Mouse (Mus musculus): ENCODE data around the gene Stac2. TPM values are rescaled to one million over a fixed set of nuclear protein-coding genes. Genes with fewer than 3 reads are reported as not detected.

Stac2 gene
- polyA plus RNA-seq, 1 experiment, result 9.6 TPM

DNA sequence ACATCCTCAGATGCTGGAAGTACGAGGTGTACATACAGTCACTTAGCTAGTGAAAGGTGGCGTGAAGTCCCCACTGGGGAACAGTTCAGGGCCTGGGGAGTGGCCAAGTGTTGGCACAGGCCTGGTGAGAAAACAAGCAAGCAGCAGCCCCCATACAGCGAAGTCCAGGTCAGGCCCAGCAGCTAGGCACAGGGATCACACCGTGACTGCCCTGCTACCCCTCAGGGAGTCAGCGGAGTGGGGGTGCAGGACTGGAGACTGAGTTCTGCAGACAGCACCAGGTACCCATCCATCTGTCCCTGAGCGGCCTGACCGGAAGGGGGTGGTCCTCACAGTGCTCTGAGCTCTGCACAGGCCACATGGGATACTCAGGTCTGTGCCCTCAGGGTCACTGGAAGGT is 29.5 kb upstream of the Stac2 start:
- H3K27ac ChIP-seq (ENCODE audit: insufficient read depth, low read length), result no peak overlapping the region
- no peak overlapping the region for H3K9ac ChIP-seq (ENCODE audit: low read depth, poor library complexity, severe bottlenecking)
- no peak overlapping the region for H3K4me3 ChIP-seq (ENCODE audit: low read depth, low read length)
- H3K27me3 ChIP-seq (ENCODE audit: control insufficient read depth, insufficient read depth, low read length, poor library complexity, severe bottlenecking), result no peaks in the 10 kb centered on the region
- no peaks in the 10 kb centered on the region for H3K9me3 ChIP-seq (replicated peaks; ENCODE audit: control insufficient read depth, insufficient read depth, low read length, poor library complexity, severe bottlenecking)
- TF ChIP-seq CTCF (IDR thresholded peaks at IDR 0.05; ENCODE audit: low read depth, low read length) (no peak), EP300 (IDR thresholded peaks at IDR 0.05; ENCODE audit: insufficient read depth, low read depth, low read length) (no peak), POLR2A (IDR thresholded peaks at IDR 0.05; ENCODE audit: insufficient read depth, low read length) (no peak)
- H3K36me3 ChIP-seq (ENCODE audit: control insufficient read depth, insufficient read depth, low read length, poor library complexity, severe bottlenecking), result no peaks in the 10 kb centered on the region
- peaks cover 2% of the 10 kb centered on the region for H3K4me1 ChIP-seq (ENCODE audit: control insufficient read depth, insufficient read depth, low read length)

- Histone ChIP-seq H3K27ac (ENCODE audit: insufficient read depth, low read length) (no peak overlapping the region), H3K27me3 (ENCODE audit: control insufficient read depth, insufficient read depth, low read length, poor library complexity, severe bottlenecking) (no peaks in the 10 kb centered on the region)
- TF ChIP-seq EP300 (IDR thresholded peaks at IDR 0.05; ENCODE audit: insufficient read depth, low read depth, low read length) (no peak), POLR2A (IDR thresholded peaks at IDR 0.05; ENCODE audit: insufficient read depth, low read length) (no peak), CTCF (IDR thresholded peaks at IDR 0.05; ENCODE audit: low read depth, low read length) (no peak)
Observed at GRCm38 (mm10) chr11:98080450-98080849, 27.2 kb upstream of the Stac2 start.

GRCm38 (mm10) chr11:98077086-98077485 is 23.8 kb upstream of the Stac2 start:
- H3K4me3 ChIP-seq (ENCODE audit: low read depth, low read length), result no peak overlapping the region
- H3K9ac ChIP-seq (ENCODE audit: low read depth, poor library complexity, severe bottlenecking), result no peak overlapping the region
- H3K9me3 ChIP-seq (replicated peaks; ENCODE audit: control insufficient read depth, insufficient read depth, low read length, poor library complexity, severe bottlenecking), result peaks cover 13% of the 10 kb centered on the region
- no peaks in the 10 kb centered on the region for H3K27me3 ChIP-seq (ENCODE audit: control insufficient read depth, insufficient read depth, low read length, poor library complexity, severe bottlenecking)
- TF ChIP-seq CTCF (IDR thresholded peaks at IDR 0.05; ENCODE audit: low read depth, low read length), result no peak
- no peak for TF ChIP-seq POLR2A (IDR thresholded peaks at IDR 0.05; ENCODE audit: insufficient read depth, low read length)
- no peak for TF ChIP-seq EP300 (IDR thresholded peaks at IDR 0.05; ENCODE audit: insufficient read depth, low read depth, low read length)
- peaks cover 5% of the 10 kb centered on the region for H3K36me3 ChIP-seq (ENCODE audit: control insufficient read depth, insufficient read depth, low read length, poor library complexity, severe bottlenecking)
- H3K4me1 ChIP-seq (ENCODE audit: control insufficient read depth, insufficient read depth, low read length), result no peaks in the 10 kb centered on the region
- H3K27ac ChIP-seq (ENCODE audit: insufficient read depth, low read length), result no peak overlapping the region

More at GRCm38 (mm10) chr11:98080450-98080849, 27.2 kb upstream of the Stac2 start:
- no peaks in the 10 kb centered on the region for H3K4me1 ChIP-seq (ENCODE audit: control insufficient read depth, insufficient read depth, low read length)
- no peak overlapping the region for H3K9ac ChIP-seq (ENCODE audit: low read depth, poor library complexity, severe bottlenecking)
- H3K9me3 ChIP-seq (replicated peaks; ENCODE audit: control insufficient read depth, insufficient read depth, low read length, poor library complexity, severe bottlenecking), result no peaks in the 10 kb centered on the region
- no peaks in the 10 kb centered on the region for H3K36me3 ChIP-seq (ENCODE audit: control insufficient read depth, insufficient read depth, low read length, poor library complexity, severe bottlenecking)
- H3K4me3 ChIP-seq (ENCODE audit: low read depth, low read length), result no peak overlapping the region

DNA sequence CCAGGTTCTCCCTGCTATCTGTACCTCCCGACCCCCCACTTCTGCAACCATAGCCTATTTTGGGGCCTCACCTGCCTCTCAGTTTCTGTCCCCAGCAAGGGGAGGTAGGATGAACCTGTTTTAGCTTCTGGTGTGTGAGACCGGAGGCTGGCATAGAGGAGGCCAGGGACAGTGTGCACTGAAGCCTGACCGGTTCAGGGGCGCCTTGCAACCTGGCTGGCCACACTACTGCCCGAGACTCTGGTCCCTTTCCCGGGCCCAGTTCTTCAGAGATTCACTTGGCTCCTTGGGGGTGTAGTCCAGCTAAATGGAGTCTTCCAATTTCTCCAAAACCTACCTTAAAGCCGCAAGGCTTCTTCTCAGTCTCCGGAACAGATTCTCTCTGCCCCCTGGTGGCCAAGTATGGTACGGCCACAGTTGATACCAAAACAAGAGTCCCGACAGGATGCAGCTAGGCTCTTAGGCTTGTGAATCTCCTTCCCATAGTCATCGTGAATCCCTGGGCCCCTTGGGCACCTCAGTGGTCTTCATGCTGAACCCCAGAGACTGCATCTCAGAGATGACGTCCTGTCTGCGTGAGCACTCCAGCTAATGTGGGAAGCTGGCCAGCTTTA is 22.0 kb upstream of the Stac2 start:
- Histone ChIP-seq H3K9me3 (replicated peaks; ENCODE audit: control insufficient read depth, insufficient read depth, low read length, poor library complexity, severe bottlenecking) (peaks cover 27% of the 10 kb centered on the region), H3K36me3 (ENCODE audit: control insufficient read depth, insufficient read depth, low read length, poor library complexity, severe bottlenecking) (peaks cover 5% of the 10 kb centered on the region), H3K4me1 (ENCODE audit: control insufficient read depth, insufficient read depth, low read length) (no peaks in the 10 kb centered on the region), H3K27me3 (ENCODE audit: control insufficient read depth, insufficient read depth, low read length, poor library complexity, severe bottlenecking) (no peaks in the 10 kb centered on the region), H3K27ac (ENCODE audit: insufficient read depth, low read length) (no peak overlapping the region), H3K9ac (ENCODE audit: low read depth, poor library complexity, severe bottlenecking) (no peak overlapping the region), H3K4me3 (ENCODE audit: low read depth, low read length) (no peak overlapping the region)
- TF ChIP-seq CTCF (IDR thresholded peaks at IDR 0.05; ENCODE audit: low read depth, low read length), result peak; percentile 76
- TF ChIP-seq POLR2A (IDR thresholded peaks at IDR 0.05; ENCODE audit: insufficient read depth, low read length), result no peak
- no peak for TF ChIP-seq EP300 (IDR thresholded peaks at IDR 0.05; ENCODE audit: insufficient read depth, low read depth, low read length)

- no peak overlapping the region for H3K9ac ChIP-seq (ENCODE audit: low read depth, poor library complexity, severe bottlenecking)
- H3K9me3 ChIP-seq (replicated peaks; ENCODE audit: control insufficient read depth, insufficient read depth, low read length, poor library complexity, severe bottlenecking), result peaks cover 43% of the 10 kb centered on the region
- no peak overlapping the region for H3K4me3 ChIP-seq (ENCODE audit: low read depth, low read length)
- no peaks in the 10 kb centered on the region for H3K4me1 ChIP-seq (ENCODE audit: control insufficient read depth, insufficient read depth, low read length)
- no peak overlapping the region for H3K27ac ChIP-seq (ENCODE audit: insufficient read depth, low read length)
- peaks cover 9% of the 10 kb centered on the region for H3K36me3 ChIP-seq (ENCODE audit: control insufficient read depth, insufficient read depth, low read length, poor library complexity, severe bottlenecking)
- H3K27me3 ChIP-seq (ENCODE audit: control insufficient read depth, insufficient read depth, low read length, poor library complexity, severe bottlenecking), result no peaks in the 10 kb centered on the region
- no peak for TF ChIP-seq CTCF (IDR thresholded peaks at IDR 0.05; ENCODE audit: low read depth, low read length)
- TF ChIP-seq POLR2A (IDR thresholded peaks at IDR 0.05; ENCODE audit: insufficient read depth, low read length), result no peak
- no peak for TF ChIP-seq EP300 (IDR thresholded peaks at IDR 0.05; ENCODE audit: insufficient read depth, low read depth, low read length)
Observed at GRCm38 (mm10) chr11:98073442-98073841, 20.2 kb upstream of the Stac2 start.

DNA sequence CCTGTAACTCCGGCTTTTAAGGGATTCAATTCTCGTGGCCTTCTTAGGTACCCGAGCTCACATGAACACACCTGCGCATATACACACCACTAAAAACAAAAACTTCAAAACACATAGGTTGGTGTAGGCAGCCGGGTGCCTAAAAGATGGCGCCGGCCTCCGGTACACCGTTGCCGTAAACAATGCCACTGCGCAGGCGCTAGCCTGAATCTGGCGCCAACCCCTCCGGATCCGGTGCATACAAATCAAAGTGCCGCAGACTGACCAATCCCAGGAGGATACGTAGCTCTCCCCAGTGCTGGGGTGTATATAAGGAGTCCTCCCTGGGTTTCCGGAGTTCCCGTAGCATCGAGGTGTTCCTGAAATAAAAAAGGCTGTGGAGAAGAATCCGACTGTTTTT is 14.0 kb upstream of the Stac2 start:
- H3K36me3 ChIP-seq (ENCODE audit: control insufficient read depth, insufficient read depth, low read length, poor library complexity, severe bottlenecking), result peaks cover 3% of the 10 kb centered on the region; the same call in 1 of the 2 replicates
- H3K27me3 ChIP-seq (ENCODE audit: control insufficient read depth, insufficient read depth, low read length, poor library complexity, severe bottlenecking), result no peaks in the 10 kb centered on the region
- no peaks in the 10 kb centered on the region for H3K4me1 ChIP-seq (ENCODE audit: control insufficient read depth, insufficient read depth, low read length)
- peak overlapping the region; percentile 32 for H3K4me3 ChIP-seq (ENCODE audit: low read depth, low read length)
- peak overlapping the region; percentile 65 for H3K9ac ChIP-seq (ENCODE audit: low read depth, poor library complexity, severe bottlenecking)
- no peak for TF ChIP-seq CTCF (IDR thresholded peaks at IDR 0.05; ENCODE audit: low read depth, low read length)
- H3K9me3 ChIP-seq (replicated peaks; ENCODE audit: control insufficient read depth, insufficient read depth, low read length, poor library complexity, severe bottlenecking), result peaks cover 35% of the 10 kb centered on the region
- H3K27ac ChIP-seq (ENCODE audit: insufficient read depth, low read length), result peak overlapping the region; percentile 74
